In genomic region chr8:110917415-110917814, GRCm38 (mm10) we compare ENCODE assay signal across 10 mouse cellular contexts. TPM values are rescaled to one million over a fixed set of nuclear protein-coding genes. Genes with fewer than 3 reads are reported as not detected.
A peak's percentile ranks its signal among the peaks of the same experiment; 100 is the strongest.
DNase-seq lines count a peak whose midpoint lies in the region; ATAC-seq and TF ChIP-seq lines count a peak whose summit lies in the region.
"Had no signal": no experiment of that assay in that cellular context is flagged by ENCODE, and none has a peak within 500 bp of the region (broad histone marks: within the 10 kb centered on the region; RNA-seq: fewer than 3 reads in every experiment).

No protein-coding gene starts in this region.

- no peaks in the 10 kb centered on the region for H3K36me3 ChIP-seq in limb, embryonic 14.5 days (ENCODE audit: control insufficient read depth, insufficient read depth, low read length)
- H3K36me3 ChIP-seq in limb, embryonic 10.5 days = peaks cover 8% of the 10 kb centered on the region; the same call in 1 of the 2 replicates
- H3K36me3 ChIP-seq in CH12.LX (replicated peaks in 1 of 2; ENCODE audit: control insufficient read depth in 1 of 2, insufficient read depth in 1 of 2, low read length in 1 of 2) = peaks cover 1 to 6% of the 10 kb centered on the region in 2 experiments
- no peaks in the 10 kb centered on the region for H3K36me3 ChIP-seq in heart, embryonic 10.5 days

- TF ChIP-seq EP300 in CH12.LX (IDR thresholded peaks at IDR 0.05; ENCODE audit: low read length) = no peak

- no peaks in the 10 kb centered on the region for H3K27me3 ChIP-seq in limb, embryonic 14.5 days (ENCODE audit: control insufficient read depth, insufficient read depth, low read length)
- no peaks in the 10 kb centered on the region for H3K27me3 ChIP-seq in limb, embryonic 10.5 days (ENCODE audit: low read depth, poor library complexity, severe bottlenecking)
- no peaks in the 10 kb centered on the region for H3K27me3 ChIP-seq in CH12.LX (replicated peaks)
- no peaks in the 10 kb centered on the region for H3K27me3 ChIP-seq in heart, embryonic 10.5 days (ENCODE audit: insufficient read depth, poor library complexity, severe bottlenecking)

- dilution Hi-C loops in CH12.LX (cut with MboI; ENCODE audit: extremely low pct_ligation_motif_present, extremely low pct_unique_long_range_greater_than_20kb, low sequenced_read_pairs) = no loop called here

- no peak for TF ChIP-seq POLR2A in limb, embryonic 14.5 days (IDR thresholded peaks at IDR 0.05; ENCODE audit: borderline replicate concordance, extremely low read depth, insufficient read depth, insufficient read length)
- no peak for TF ChIP-seq POLR2A in CH12.LX (IDR thresholded peaks at IDR 0.05; ENCODE audit: low read depth, low read length)

- no peak for TF ChIP-seq CTCF in CH12.LX (conservative IDR thresholded peaks at IDR 0.05 in 1 of 2, IDR thresholded peaks at IDR 0.05 in 1 of 2; ENCODE audit: low read depth in 2 of 2, low read length in 2 of 2)

- no peak for TF ChIP-seq RAD21 in CH12.LX (IDR thresholded peaks at IDR 0.05; ENCODE audit: low read depth, low read length)

- H3K79me2 ChIP-seq in CH12.LX (replicated peaks; ENCODE audit: control insufficient read depth, extremely low read depth, insufficient read depth, poor library complexity, severe bottlenecking) = peaks cover 27% of the 10 kb centered on the region

- H3K4me1 ChIP-seq in limb, embryonic 14.5 days (ENCODE audit: control insufficient read depth, insufficient read depth, low read length) = peaks cover 17% of the 10 kb centered on the region
- peaks cover 35% of the 10 kb centered on the region for H3K4me1 ChIP-seq in limb, embryonic 10.5 days
- peaks cover 3 to 44% of the 10 kb centered on the region in 2 experiments for H3K4me1 ChIP-seq in CH12.LX (ENCODE audit: control insufficient read depth in 1 of 2, insufficient read depth in 2 of 2)
- H3K4me1 ChIP-seq in heart, embryonic 10.5 days = peaks cover 32% of the 10 kb centered on the region

- no peak overlapping the region for H3K27ac ChIP-seq in limb, embryonic 14.5 days (replicated peaks; ENCODE audit: low read depth, low read length)
- no peak overlapping the region for H3K27ac ChIP-seq in limb, embryonic 10.5 days
- H3K27ac ChIP-seq in CH12.LX (ENCODE audit: insufficient read depth, low read depth) = no peak overlapping the region
- H3K27ac ChIP-seq in heart, embryonic 10.5 days = no peak overlapping the region

- in situ Hi-C loops in CH12.LX (cut with MboI; ENCODE audit: low pct_ligation_motif_present, low pct_unique_long_range_greater_than_20kb, low sequenced_read_pairs) = no loop called here

- no peak for ATAC-seq in limb, embryonic 14.5 days (ENCODE audit: low FRiP score, low read depth)
- ATAC-seq in megakaryocyte-erythroid progenitor cell, adult 5-6 weeks (replicated peaks; ENCODE audit: low FRiP score, low TSS enrichment, poor library complexity, severe bottlenecking) = no peak

- 74% methylated on average over 2 of the region's 2 CpGs for WGBS in limb, embryonic 14.5 days
- WGBS in limb, embryonic 10.5 days = 86% methylated on average over 2 of the region's 2 CpGs
- 68% methylated on average over 2 of the region's 2 CpGs for WGBS in heart, embryonic 10.5 days

- no peak overlapping the region for H3K4me3 ChIP-seq in limb, embryonic 14.5 days (replicated peaks; ENCODE audit: low read length)
- H3K4me3 ChIP-seq in limb, embryonic 10.5 days = no peak overlapping the region
- H3K4me3 ChIP-seq in CH12.LX (replicated peaks in 1 of 3; ENCODE audit: low read depth in 2 of 3, low read length in 2 of 3, poor library complexity in 1 of 3) = no peak overlapping the region
- no peak overlapping the region for H3K4me3 ChIP-seq in heart, embryonic 10.5 days

- no peak overlapping the region for H3K4me2 ChIP-seq in limb, embryonic 14.5 days (replicated peaks; ENCODE audit: low read depth, low read length, severe bottlenecking)
- H3K4me2 ChIP-seq in CH12.LX (ENCODE audit: insufficient read depth, low read depth, poor library complexity, severe bottlenecking) = no peak overlapping the region

- no peak overlapping the region for H3K9ac ChIP-seq in limb, embryonic 14.5 days (ENCODE audit: low read depth, low read length, severe bottlenecking)
- H3K9ac ChIP-seq in CH12.LX (ENCODE audit: insufficient read depth, low read depth) = no peak overlapping the region

- DNase-seq in limb, embryonic 14.5 days (ENCODE audit: low spot score) = peak; percentile 35
- DNase-seq in limb, embryonic 10.5 days (ENCODE audit: low spot score) = no peak
- no peak for DNase-seq in CH12.LX (ENCODE audit: extremely low read depth)
- peak; percentile 73 for DNase-seq in adrenal gland, postnatal 10 days
- DNase-seq in kidney, postnatal 14 days = peak; percentile 92
- DNase-seq in heart, embryonic 10.5 days (ENCODE audit: low spot score) = no peak
- DNase-seq in layer of hippocampus, postnatal 36 days = no peak
- DNase-seq: lung, postnatal 14 days had no signal

- H3K9me3 ChIP-seq in limb, embryonic 14.5 days (ENCODE audit: control insufficient read depth, low read length) = no peaks in the 10 kb centered on the region
- no peaks in the 10 kb centered on the region for H3K9me3 ChIP-seq in limb, embryonic 10.5 days (replicated peaks)
- peaks cover 1% of the 10 kb centered on the region for H3K9me3 ChIP-seq in CH12.LX (replicated peaks; ENCODE audit: low read length)
- no peaks in the 10 kb centered on the region for H3K9me3 ChIP-seq in heart, embryonic 10.5 days
- H3K9me3 ChIP-seq: G1E had no signal

TF ChIP-seq in CH12.LX, 34 proteins besides CTCF, POLR2A, EP300 and RAD21:
- TF ChIP-seq MAFK (IDR thresholded peaks at IDR 0.05; ENCODE audit: insufficient replicate concordance, low read length) = 0 out of 2 replicates have a peak, but pooled peaks have one; percentile 33
- peak; percentile 89 for TF ChIP-seq ZNF384 (IDR thresholded peaks at IDR 0.05; ENCODE audit: low read depth, low read length)
- 0 out of 2 replicates have a peak, but pooled peaks have one; percentile 26 for TF ChIP-seq ETS1 (conservative IDR thresholded peaks at IDR 0.05; ENCODE audit: low read depth, low read length)
- TF ChIP-seq HCFC1 (IDR thresholded peaks at IDR 0.05; ENCODE audit: low read depth, low read length) = no peak

RNA-seq across cellular contexts. Expression of gene St3gal2, which starts 2.3 kb away (rescaled TPM):
- polyA plus RNA-seq in limb, embryonic 14.5 days (2012; rRNA removed) = 29.9 and 39.7 TPM in 2 replicates
- polyA plus RNA-seq in limb, embryonic 14.5 days (2014; fragmentation: Nextera tagmentation; extraction: Ambion mirVana) = 19.2 and 21.5 TPM in 2 replicates
- 42.2 and 42.7 TPM in 2 replicates for polyA plus RNA-seq in limb, embryonic 10.5 days (2016; fragmentation: Nextera tagmentation; extraction: Ambion mirVana)
- total RNA-seq in CH12.LX (2012; rRNA removed) = 14.6 and 16.9 TPM in 2 replicates
- total RNA-seq in CH12.LX (2014; rRNA removed) = 16.4 and 17.0 TPM in 2 replicates
- polyA plus RNA-seq in CH12.LX (2012; ENCODE audit: insufficient read length, low read depth) = 41.4 and 44.5 TPM in 2 replicates
- total RNA-seq in adrenal gland, postnatal 10 days (2021) = 10 to 100 TPM; 23.6 to 26.6 TPM
- 12.5 and 13.1 TPM in 2 replicates for total RNA-seq in megakaryocyte-erythroid progenitor cell, adult 5-6 weeks (2014; fragmentation: Nextera tagmentation)
- total RNA-seq in megakaryocyte-erythroid progenitor cell, adult 5-6 weeks (2017) = 2.0 and 17.0 TPM in 2 replicates
- 23.2 and 30.2 TPM in 2 replicates for polyA plus RNA-seq in heart, embryonic 10.5 days (2016; fragmentation: Nextera tagmentation; extraction: Ambion mirVana)
- total RNA-seq in layer of hippocampus, postnatal 36 days (2021) = 10 to 100 TPM; 94.9 to 95.6 TPM

RNA-seq across cellular contexts. Expression of gene Fuk, which starts 15.1 kb away (rescaled TPM):
- 16.2 and 22.4 TPM in 2 replicates for polyA plus RNA-seq in limb, embryonic 14.5 days (2012; rRNA removed)
- 10.4 and 10.6 TPM in 2 replicates for polyA plus RNA-seq in limb, embryonic 14.5 days (2014; fragmentation: Nextera tagmentation; extraction: Ambion mirVana)
- polyA plus RNA-seq in limb, embryonic 10.5 days (2016; fragmentation: Nextera tagmentation; extraction: Ambion mirVana) = 15.9 and 17.8 TPM in 2 replicates
- 14.3 and 14.4 TPM in 2 replicates for total RNA-seq in CH12.LX (2012; rRNA removed)
- 6.6 and 6.8 TPM in 2 replicates for total RNA-seq in CH12.LX (2014; rRNA removed)
- 6.4 and 7.0 TPM in 2 replicates for polyA plus RNA-seq in CH12.LX (2012; ENCODE audit: insufficient read length, low read depth)
- total RNA-seq in adrenal gland, postnatal 10 days (2021) = 10 to 100 TPM in 1 of 2 experiments, 1 to 10 TPM in 1; 7.9 to 10.6 TPM
- 5.1 and 10.8 TPM in 2 replicates for total RNA-seq in megakaryocyte-erythroid progenitor cell, adult 5-6 weeks (2014; fragmentation: Nextera tagmentation)
- 2.1 and 2.9 TPM in 2 replicates for total RNA-seq in megakaryocyte-erythroid progenitor cell, adult 5-6 weeks (2017)
- polyA plus RNA-seq in heart, embryonic 10.5 days (2016; fragmentation: Nextera tagmentation; extraction: Ambion mirVana) = 10.4 and 11.2 TPM in 2 replicates
- total RNA-seq in layer of hippocampus, postnatal 36 days (2021) = 10 to 100 TPM; 20.8 to 24.0 TPM

Comparison
In these comparisons a context has a peak if more than half of its experiments do, and no peak if none do; other contexts are left out.
1. DNase-seq: peak in limb, embryonic 14.5 days (single experiment), adrenal gland, postnatal 10 days (single experiment) and kidney, postnatal 14 days (single experiment); none in limb, embryonic 10.5 days (single experiment), CH12.LX (single experiment), heart, embryonic 10.5 days (single experiment) and layer of hippocampus, postnatal 36 days (0 of 2).